Mouse (Mus musculus): ENCODE data around the gene Gm4553.
"Not testable (repeated sequence)": the region's sequence is repeated elsewhere in the genome, so short reads cannot be mapped to it uniquely, and the experiment has no call there.

Gene Gm4553

DNA sequence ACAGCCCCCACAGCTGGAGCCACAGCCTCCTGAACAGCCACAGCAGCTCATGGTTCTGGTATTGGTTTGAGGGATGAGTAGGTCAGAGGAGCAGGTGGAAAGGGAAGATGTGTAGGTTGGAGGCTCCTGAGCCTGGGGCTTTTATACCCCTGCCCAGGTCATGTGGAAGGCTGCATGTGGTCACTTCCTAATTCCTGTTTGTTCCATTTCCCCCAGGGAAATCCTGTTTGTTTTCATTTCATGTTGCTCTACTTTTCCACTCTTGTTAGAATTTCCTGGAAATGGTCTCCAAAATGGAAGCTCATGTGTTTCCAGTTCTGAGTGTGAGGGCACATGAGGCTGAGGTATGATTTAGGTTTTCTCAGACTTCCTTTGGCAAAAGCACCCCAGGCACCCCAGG, at the start of gene Gm4553:
TSS of gene Gm4553 (minus strand) at position 101 of the 400 bp plus-strand sequence.
- not testable (repeated sequence) for DNase-seq

DNA sequence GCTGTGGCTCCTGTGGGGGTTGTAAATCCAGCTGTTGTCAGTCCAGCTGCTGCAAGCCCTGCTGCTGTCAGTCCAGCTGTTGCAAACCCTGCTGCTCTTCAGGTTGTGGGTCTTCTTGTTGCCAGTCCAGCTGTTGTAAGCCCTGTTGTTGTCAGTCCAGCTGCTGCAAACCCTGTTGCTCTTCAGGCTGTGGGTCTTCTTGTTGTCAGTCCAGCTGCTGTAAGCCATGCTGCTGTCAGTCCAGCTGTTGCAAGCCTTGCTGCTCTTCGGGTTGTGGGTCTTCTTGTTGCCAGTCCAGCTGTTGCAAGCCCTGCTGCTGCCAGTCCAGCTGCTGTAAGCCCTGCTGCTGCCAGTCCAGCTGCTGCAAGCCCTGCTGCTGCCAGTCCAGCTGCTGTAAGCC, 46.6 kb upstream of the Gm4553 start:
- DNase-seq = not testable (repeated sequence)

DNA sequence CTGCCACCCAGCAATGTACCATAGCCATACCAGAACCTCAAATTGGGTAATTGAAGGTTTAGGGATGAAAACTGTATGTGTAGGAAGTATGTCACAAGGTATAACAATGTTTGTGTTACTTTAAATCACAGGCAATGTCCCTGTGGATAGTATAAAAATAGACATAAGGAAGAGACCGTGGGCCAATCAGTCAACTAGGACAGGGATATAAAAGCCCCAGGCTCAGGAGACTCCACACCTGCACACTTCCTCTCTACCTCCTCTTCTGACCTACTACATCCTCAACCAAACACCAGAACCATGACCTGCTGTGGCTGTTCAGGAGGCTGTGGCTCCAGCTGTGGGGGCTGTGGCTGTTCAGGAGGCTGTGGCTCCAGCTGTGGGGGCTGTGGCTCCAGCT, 46.0 kb upstream of the Gm4553 start, which contains the start of gene Gm7579:
TSS of gene Gm7579 (plus strand) at position 301 of the 400 bp plus-strand sequence.
- no peak for DNase-seq

DNA sequence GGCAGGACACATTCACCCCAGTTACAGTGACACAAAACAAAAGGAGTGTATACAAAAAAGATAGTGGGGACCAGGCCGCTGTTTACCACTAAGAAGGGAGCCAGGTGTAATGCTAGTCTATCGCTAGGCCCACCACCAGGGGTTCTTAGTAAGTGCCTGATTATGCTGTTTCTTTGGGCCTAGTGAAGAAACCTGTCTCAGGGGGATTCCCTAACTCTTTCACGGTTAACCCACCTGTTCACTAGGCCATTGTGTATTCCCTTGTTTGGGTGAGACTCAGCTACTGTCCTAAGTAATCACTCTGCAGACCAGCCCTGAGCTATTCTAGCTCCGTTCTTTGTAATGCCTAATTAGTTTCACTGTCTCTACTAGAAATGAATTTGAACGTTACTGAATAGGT, 41.4 kb upstream of the Gm4553 start:
- DNase-seq = not testable (repeated sequence)

DNA sequence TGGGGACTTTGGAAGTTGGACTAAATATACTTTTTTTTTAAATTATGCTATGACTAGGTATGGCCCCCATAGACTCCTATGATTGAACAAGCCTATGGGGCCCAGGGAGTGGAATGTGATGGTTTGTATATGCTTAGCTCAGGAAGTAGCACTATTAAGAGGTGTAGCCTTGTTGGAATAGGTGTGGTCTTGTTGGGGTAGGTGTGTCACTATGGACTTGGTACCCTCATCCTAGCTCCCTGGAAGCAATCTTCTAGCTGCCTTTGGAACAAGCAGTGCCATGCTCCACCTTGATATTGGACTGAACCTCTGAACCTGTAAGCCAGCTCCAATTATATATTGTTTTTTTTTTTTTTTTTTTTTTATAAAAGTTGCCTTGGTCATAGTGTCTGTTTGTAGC, 39.9 kb upstream of the Gm4553 start:
- DNase-seq = no peak

DNA sequence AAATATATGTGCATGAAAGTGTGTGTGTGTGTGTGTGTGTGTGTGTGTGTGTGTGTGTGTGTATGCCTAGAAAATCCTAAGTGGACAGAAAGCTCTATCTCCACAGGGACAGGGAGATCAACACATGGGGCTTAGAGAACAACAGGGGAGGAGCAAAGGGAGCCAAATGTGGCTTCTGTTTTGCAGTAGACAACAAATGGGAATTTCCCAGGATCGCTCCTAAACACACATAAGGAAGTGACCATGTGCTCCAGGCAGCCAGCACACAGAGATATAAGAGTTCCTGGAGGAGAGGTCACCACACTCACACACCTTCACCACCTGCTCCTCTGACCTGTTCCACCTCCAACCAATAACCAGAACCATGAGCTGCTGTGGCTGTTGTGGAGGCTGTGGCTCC, 35.5 kb upstream of the Gm4553 start, which contains the start of gene Krtap5-3:
TSS of gene Krtap5-3 (plus strand) at position 301 of the 400 bp plus-strand sequence.
- DNase-seq = no peak

DNA sequence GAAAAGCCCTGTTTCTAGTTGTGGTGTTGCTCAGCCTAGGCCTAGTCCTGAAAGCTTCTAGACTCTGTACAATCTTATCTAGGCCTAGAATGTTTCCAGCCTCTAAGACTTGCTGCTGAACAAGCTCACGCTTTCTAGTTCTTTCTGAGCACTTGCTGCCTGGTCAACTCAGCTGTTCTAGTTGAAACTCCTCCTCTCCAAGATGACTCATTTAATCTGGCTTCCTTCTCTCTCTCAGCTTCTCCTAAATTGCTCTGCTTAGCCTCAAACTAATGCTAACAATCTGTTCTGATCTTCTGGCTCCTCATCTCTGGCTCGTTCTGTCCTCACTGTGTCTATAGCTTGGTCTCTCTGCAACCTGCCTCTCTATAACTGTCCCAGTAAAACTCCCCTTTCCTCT, 33.2 kb upstream of the Gm4553 start:
- DNase-seq = no peak

DNA sequence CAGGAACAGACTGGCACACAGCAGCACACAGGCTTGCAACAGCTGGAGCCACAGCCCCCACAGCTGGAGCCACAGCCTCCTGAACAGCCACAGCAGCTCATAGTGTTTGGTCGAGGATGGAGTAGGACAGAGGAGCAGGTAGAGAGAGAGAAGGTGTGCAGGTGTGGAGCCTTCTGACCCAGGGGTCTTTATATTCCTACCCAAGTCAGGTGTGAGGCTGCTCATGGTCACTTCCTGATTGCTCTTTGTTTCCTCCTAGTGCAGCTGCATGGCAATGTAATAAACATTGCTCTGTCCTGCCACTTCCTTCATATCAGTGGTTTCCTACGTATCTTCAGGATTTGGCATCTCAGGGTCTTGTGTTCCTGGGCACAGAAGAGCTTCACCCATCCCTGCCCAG, 24.8 kb upstream of the Gm4553 start, which contains the start of gene Gm10153:
TSS of gene Gm10153 (minus strand) at position 101 of the 400 bp plus-strand sequence.
- no peak for DNase-seq

DNA sequence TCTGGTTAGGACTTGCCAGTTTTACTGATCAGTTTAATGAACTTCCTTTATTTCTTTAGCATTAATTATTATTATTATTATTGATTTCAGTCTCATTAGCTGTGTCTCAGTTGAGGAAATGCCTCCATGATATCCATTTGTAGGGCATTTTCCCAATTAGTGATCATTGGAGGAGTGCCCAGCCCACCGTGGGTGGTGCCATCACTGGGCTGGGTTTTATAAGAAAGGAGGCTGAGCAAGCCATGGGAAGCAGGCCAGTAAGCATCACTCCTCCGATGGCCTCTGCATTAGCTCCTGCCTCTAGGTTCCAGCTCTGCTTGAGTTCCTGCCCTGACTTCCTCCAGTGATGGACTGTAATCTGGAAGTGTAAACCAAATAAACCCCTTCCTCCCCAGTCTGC, 22.6 kb upstream of the Gm4553 start:
- DNase-seq = no peak

DNA sequence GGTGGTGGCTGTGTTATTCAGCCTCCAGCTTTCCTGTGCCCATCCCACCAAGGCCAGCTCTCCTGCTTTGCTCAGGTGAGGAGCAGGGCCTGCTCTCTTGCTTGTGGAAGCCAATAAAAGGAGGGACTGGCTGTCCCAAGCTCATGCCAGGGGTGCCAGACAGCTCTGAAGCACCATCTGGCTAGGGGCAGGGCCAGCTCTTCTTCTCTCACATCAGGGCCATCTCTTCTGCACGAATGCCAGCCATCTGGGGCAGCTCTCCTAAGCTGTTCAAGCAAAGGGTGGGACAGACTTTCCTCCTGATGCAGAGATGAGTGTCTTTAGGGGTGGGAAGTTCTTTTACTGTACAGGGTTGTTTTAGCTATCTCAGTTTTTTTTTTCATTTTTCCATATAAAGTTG, 15.5 kb upstream of the Gm4553 start:
- DNase-seq = no peak

DNA sequence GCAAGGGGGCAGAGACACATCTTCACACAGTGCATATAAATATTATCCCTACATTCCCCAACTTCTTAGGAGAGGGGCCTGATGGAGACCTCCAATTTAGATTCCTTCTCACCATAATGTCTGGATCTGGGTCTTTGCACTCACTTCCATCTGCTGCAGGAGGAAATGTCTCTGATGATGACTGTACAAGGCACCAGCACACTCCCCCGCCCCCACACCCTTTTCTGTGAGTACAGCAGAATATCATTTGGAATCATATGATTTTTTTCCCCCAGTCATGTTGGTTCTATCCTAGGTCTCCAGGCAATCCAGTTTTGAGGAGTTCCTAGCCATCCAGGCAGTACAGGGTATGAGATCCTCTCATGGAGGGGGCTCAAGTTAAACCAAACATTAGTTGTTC, 13.1 kb upstream of the Gm4553 start:
- no peak for DNase-seq

DNA sequence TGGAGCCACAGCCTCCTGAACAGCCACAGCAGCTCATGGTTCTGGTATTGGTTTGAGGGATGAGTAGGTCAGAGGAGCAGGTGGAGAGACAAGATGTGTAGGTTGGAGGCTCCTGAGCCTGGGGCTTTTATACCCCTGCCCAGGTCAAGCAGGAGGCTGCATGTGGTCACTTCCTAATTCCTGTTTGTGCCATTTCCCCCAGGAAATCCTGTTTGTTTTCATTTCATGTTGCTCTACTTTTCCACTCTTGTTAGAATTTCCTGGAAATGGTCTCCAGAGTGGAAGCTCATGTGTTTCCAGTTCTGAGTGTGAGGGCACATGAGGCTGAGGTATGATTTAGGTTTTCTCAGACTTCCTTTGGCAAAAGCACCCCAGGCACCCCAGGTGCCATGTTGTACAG, 10.4 kb upstream of the Gm4553 start, which contains the start of gene Krtap5-2:
TSS of gene Krtap5-2 (minus strand) at position 101 of the 400 bp plus-strand sequence.
- DNase-seq = not testable (repeated sequence)

DNA sequence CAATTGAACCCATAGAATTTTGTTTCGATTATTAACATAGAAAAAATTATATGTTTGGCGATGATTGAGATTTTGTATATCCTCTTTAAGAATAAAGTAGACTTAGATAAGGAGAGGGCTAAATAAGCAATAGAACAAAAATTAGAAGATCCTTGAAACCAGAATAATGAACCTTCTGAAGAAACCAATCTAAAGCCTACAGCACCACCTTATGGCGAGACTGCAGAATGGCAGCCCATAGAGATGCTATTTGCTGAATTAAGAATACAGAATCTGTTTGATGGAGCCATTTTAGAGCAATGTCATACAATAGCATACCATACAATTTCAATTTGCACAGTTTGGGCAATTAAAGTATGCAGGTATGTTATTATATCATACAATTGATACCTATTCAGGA, 4.3 kb upstream of the Gm4553 start:
- DNase-seq = no peak

DNA sequence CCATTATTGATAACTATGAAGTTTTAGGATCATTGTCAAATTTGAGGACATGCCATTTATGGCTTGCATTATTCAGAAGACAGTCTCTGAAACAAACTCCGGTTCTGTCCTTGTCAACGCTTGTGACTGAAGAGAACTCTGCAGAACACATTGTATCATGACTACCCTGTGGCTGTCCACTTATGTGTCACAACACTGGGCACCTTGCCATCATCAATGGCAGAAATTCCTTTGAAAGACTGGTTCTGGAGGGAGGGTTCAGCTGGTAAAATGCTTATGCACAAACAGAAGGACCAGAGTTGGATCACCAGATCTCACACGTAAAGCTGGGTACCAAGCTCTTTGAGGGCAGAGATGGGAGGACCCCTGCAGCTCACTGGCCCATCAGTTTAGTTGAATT, 6.2 kb downstream of the Gm4553 start:
- DNase-seq = no peak

DNA sequence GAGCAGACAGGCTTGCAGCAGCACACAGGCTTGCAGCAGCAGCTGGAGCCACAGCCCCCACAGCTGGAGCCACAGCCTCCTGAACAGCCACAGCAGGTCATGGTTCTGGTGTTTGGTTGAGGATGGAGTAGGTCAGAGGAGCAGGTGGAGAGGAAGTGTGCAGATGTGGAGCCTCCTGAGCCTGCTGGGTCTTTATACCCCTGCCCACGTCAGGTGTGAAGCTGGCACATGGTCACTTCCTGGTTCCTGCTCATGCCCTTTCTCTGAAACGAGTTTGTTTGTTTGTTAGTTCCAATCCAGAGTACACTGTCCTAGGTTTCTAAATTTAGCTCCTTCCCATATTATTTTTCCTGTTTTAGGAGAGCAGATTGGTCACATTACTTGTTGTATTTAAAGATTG, 8.5 kb downstream of the Gm4553 start, which contains the start of gene Gm29735:
TSS of gene Gm29735 (minus strand) at position 101 of the 400 bp plus-strand sequence.
- not testable (repeated sequence) for DNase-seq

DNA sequence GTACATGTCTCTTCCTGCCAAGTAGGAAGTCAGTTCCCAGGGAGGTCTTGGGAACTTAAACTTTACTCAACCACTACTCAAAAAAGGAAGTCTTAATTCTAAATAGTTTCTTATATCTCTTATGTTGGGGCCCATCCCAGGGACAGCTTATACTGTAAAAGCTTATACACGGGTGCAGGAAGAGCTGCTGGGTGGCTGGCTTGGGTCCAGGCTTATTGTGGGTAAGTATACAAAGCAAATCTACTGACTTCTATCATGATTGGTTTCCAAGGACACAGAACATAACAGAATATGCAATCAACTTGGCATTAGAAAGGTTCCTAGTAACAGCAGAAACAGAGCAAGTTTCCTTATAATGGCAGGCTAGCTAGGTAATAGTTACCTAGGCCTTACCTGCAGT, 10.2 kb downstream of the Gm4553 start:
- DNase-seq = no peak

DNA sequence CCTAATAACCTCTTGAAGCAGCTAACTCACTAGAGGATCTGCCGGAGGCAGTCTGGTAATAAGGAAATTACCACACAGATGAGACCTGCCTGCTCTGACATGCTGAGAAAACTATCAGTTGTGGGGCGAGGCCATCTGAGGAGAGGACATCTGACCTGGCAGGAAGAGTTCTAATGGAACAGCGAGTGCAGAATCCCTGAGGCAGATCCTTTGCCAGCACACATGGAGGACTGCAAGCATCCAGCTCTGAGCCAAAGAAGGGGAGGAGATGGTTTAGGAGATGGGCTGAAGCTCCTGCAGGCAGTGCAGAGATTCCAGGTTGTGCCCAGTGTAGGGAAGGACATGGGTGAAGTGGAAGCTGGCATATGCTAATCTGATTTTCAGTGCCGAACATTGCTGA, 13.3 kb downstream of the Gm4553 start:
- no peak for DNase-seq

DNA sequence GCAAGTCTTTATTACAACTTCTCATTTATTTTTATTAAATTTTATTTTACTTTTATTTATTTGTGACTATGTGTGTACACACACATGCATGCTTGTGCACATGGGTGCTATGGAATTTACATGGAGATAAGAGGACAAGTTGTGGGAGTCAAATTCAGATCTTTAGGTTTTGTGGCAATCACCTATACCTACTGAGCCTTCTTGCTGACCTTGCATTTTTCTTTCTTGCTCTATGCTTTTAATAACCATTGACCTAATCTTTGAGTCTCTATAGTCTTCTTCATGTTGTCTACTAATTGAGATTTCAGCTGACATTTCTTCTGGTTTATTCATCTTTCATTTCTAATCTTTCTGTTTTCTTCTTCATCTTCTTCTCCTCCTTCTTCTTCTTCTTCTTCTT, 16.9 kb downstream of the Gm4553 start:
- DNase-seq = no peak

DNA sequence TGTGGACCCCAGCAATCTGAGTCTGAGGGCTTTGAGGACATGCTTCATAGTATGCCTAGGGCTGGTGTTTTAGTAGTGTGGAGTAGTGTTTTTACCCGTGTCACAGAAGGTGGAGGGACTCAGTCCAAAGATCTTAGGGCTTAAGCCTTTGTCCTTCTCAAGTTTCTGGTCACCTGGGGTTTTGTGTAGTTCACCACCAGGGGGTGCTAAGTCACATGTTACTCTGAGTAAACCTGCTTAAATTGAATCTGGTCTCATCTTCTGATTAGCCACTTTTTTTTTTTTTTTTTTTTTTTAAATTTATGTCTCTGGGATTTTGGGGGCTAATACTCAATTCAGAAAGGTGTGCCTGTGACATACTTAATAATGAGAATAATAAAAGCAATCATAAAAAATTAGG, 19.5 kb downstream of the Gm4553 start:
- DNase-seq = peak in 1 of 2 experiments; percentile 6

DNA sequence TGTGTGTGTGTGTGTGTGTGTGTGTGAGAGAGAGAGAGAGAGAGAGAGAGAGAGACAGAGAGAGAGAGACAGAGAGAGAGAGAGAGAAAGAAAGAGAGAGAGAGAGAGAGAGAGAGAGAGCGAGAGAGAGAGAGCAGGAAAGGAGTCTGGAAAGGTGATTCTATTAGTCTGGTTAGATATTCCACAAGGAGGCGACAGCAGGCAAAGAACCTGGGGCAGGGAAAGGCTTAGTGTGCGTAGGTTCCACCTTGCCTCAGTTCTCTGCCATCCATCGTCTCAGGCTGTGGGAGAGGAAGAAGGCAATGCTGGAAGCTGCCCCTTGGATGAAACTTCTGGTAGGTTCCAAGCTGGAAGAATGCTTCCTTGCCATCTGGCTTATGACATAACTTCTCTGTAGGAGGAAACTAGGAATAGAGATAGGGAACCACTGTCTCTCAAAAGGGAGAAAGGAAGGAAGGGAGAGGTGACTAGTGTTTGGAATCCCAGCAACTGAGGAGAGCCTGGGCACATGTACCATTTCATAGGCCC, 20.1 kb downstream of the Gm4553 start:
- DNase-seq = no peak

DNA sequence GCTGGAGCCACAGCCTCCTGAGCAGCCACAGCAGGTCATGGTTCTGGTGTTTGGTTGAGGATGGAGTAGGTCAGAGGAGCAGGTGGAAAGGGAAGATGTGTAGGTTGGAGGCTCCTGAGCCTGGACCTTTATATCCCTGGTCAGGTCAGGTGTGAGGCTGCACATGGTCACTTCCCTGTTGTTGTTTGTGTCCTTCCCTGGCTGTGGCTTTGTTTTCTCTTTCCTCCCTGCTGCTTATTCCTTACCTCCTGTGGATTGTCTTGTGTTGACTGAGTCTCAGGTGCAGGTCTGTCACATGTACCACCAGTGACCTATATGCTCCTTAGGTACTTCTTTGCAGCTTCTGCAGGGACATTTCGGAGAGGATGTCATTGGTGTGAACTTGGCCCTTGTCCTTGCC, 21.0 kb downstream of the Gm4553 start, which contains the start of gene Gm45337:
TSS of gene Gm45337 (minus strand) at position 101 of the 400 bp plus-strand sequence.
- DNase-seq = no peak

DNA sequence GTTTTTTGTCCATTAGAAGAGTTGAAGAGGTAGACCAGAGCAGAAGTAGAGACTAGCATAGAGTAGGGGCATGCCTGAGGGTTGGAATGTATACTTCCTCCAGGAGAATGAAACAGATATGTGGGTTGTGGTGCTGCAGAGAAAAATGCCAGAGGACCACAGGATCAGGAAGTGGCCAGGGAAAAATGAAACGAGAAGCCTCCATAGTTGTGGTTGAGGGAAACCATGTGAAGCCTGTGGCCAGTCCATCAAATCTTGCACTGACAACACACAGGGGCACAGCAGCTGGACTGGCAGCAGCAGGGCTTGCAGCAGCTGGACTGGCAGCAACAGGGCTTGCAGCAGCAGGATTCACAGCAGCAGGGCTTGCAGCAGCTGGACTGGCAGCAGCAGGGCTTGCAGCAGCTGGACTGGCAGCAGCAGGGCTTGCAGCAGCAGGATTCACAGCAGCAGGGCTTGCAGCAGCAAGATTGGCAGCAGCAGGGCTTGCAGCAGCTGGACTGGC, 22.0 kb downstream of the Gm4553 start:
- DNase-seq = not testable (repeated sequence)

DNA sequence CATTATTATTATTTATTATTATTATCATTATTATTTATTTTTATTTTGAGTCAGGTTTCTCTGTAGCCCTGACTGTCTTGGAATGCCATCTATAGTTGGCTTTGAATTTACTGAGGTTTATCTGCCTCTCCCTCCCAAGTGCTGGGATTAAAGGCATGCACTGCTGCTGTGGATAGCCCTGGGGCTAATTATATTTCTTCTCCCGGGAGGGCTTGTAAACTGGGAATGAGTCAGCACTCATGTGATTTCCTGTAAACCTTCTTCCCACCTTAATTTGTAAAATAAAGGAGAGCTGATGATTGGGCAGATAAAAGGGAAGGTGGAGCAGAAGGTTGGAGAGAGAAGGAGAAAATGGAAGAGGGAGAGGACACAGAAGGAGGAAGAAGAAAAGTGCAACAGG, 24.8 kb downstream of the Gm4553 start:
- no peak for DNase-seq

DNA sequence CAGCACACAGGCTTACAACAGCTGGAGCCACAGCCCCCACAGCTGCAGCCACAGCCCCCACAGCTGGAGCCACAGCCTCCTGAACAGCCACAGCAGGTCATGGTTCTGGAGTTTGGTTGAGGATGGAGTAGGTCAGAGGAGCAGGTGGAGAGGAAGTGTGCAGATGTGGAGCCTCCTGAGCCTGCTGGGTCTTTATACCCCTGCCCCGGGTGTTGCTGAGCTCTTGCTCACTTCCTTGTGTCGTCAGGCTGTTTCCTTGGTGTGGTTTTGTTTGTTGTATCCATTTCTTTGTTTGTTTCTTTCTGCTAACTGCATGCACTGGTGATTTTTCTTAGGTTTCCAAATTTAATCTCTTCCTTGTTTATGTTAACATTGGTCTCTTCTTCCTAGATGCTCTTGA, 29.6 kb downstream of the Gm4553 start, which contains the start of gene Gm39115:
TSS of gene Gm39115 (minus strand) at position 101 of the 400 bp plus-strand sequence.
- DNase-seq = not testable (repeated sequence)
